Mouse (Mus musculus) right cerebral cortex, postnatal 36 days (tissue): ENCODE measurements around the gene 4930402F06Rik.

Source experiments
- DNase-seq, 2 experiments: peaks; one replicate each; pipeline ENCODE4 v3.0.0; 2022; ENCODE audit warnings: low spot score in 2 of 2, mixed read lengths in 1 of 2

The 4930402F06Rik gene

GRCm38 (mm10) chr2:35417231-35417630 is 20.3 kb upstream of the 4930402F06Rik start:
- DNase-seq = no peak

- no peak for DNase-seq
Measured at GRCm38 (mm10) chr2:35416473-35416872, 19.5 kb upstream of the 4930402F06Rik start.

GRCm38 (mm10) chr2:35412810-35413209 is 15.8 kb upstream of the 4930402F06Rik start:
- DNase-seq = no peak

DNA sequence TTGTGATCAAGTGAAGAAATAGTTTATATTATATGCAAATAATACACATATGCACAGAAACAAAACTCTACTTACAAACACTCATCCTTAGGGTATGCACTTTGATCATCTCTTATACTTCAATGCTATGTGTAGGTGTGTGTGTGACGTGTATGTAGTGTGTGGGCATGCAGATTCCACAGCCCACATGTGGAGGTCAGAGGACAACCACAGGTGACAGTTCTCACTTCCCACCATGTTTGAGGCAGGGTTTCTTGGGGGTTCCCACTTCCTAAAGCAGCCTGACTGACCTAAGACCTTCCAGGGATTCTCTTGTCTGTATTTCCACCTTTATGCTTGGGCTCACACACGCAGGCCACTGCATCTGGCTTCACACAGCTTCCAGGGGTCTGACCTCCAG is 15.3 kb upstream of the 4930402F06Rik start:
- no peak for DNase-seq

DNA sequence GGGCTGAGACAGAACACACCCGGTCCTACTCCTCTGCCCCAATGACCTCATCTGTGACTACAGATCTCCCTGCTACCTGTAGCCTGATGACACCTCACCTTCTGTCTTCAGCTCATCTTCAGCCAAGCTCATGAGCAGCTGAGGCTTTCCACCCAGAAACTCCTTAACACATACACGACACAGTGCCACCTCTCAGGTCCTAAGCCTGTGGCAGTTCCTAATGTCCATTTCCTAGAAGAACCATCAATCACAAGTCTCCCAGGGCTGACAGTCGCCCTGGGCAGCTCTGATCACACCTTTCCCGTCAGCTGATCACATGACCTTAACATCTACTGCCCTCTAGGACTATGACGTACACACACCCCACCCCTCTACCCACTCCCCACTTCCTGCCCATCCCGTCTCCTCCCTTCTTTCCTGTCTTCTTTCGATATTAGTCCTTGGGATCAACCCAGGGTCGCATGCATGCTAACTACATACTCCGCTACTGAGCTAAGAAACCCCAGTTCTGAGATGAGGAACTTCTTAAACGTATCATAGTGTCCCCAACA is 14.7 kb upstream of the 4930402F06Rik start:
- DNase-seq = no peak

GRCm38 (mm10) chr2:35409466-35409865 is 12.5 kb upstream of the 4930402F06Rik start:
- no peak for DNase-seq

DNA sequence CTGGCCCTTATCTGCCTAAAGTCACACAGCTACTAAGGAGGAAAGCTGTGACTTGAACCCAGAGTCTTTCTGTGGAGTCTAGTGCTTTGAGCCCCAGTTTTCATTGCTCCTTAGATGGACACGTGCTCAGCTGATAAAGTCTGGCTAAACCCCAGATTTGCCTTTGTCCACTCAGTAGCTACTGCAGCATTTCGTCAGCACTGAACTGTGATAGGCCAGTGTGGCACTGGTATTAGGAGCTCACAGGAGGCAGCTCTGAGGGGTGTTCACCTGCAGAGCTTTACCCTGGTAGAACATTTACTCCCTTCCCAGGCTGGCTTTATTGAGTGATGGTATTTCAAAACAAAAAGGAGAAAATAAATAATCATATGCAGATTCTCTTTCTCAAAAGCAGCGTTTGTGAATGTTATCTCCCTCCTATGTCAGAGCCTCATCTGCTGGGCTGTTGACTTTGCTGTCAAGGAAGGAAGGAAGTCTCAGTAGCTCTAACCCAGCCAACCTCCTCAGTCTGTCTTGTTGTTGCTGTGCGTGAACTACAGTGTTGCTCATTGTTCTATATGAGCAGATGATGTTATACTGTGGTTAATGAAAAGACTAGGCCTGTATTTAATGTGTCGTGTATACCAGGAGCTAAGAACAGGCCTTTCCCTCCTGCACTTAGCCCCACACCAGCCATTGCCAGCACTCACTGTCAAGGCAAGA is 11.6 kb upstream of the 4930402F06Rik start:
- no peak for DNase-seq

GRCm38 (mm10) chr2:35407878-35408277 is 10.9 kb upstream of the 4930402F06Rik start:
- no peak for DNase-seq

DNA sequence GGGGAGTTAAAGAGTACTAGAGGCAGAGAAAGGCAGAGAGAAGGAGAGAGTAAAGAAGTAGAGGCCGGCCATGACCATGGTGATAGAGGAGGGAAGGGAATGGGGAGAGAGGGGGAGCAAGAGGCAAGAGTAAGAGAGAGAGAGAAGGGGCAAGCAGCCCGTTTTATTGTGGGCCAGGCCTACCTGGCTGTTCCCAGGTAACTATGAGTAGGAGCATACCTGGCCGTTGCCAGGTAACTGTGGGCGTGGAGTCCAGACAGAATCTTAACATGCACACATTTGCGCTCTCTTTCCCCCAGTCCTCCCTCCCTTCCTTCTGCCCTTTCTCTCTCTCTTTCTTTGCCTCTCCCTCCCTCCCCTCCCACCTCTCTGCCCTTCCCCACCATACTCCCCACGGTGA is 10.3 kb upstream of the 4930402F06Rik start:
- no peak for DNase-seq

DNA sequence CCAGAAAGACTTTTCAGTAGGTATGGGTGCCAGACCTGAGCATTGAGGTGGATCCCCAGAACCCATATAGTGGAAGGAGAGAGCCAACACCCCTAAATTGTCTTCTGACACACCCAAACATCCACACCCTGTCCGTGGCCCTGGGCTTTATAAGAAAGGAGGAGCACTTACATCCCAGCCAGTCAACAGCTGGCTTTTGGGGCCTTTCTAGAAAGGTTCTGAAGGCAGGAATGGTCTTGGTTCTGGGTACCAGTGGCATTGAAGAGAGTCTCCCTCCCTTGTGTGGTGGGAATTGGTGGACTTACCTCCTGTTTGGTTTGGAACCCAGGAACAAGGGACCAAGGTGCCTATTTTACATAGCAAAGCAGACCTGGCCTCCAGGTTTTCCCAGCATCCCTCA is 9.6 kb upstream of the 4930402F06Rik start:
- no peak for DNase-seq

DNA sequence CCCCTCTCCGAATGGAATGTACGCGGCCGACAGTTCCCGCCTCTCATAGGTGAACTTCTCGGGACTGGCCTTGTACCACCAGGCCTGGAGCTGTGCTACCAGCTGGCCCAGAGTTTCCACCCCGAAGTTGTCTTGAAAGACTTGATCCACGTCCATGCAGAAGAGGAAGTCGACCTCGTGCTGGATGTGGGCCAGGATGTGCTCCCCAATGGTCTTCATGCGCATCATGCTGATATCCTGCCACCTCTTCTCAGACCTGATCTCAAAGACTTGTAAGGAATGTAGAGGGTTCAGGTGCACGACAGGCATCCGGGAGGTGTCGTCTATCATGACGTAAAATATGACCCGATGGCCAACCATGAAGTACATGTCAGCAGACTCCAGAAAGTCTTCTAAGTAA is 5.4 kb upstream of the 4930402F06Rik start:
- no peak for DNase-seq

GRCm38 (mm10) chr2:35400739-35401138 is 3.8 kb upstream of the 4930402F06Rik start:
- DNase-seq = no peak

DNA sequence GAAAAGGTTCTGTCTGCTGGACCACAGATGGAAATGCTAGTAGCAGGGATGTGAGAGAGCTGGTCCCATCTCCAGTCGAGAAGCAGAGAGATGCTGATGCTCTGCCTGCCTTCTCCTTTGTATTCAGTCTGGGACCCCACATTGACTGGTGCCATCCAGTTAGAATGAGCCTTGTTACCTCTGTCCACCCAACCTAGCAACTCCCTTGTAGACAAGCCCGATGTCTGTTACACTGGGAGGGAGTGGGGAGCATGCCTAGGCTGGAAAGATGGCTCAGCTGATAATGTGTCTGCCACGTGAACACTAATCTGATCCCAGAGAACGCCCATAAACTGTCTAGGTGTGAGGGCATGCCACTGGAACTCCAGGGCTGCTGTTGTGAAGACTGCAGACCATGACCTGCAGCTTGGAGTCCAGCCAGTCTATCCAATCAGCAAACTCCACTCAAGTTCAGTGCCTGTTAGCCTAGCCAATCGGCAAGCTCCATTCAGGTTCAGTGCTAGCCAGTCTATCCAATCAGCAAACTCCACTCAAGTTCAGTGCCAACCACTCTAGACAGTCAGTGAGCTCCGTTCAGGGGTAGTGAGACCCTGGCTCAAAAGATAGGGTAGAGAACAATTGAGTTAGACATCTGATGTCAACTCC is 1.3 kb upstream of the 4930402F06Rik start:
- DNase-seq = no peak

- DNase-seq = peak; percentile 40 to 41
Measured at GRCm38 (mm10) chr2:35397590-35398173, 707 bp upstream of the 4930402F06Rik start.

DNA sequence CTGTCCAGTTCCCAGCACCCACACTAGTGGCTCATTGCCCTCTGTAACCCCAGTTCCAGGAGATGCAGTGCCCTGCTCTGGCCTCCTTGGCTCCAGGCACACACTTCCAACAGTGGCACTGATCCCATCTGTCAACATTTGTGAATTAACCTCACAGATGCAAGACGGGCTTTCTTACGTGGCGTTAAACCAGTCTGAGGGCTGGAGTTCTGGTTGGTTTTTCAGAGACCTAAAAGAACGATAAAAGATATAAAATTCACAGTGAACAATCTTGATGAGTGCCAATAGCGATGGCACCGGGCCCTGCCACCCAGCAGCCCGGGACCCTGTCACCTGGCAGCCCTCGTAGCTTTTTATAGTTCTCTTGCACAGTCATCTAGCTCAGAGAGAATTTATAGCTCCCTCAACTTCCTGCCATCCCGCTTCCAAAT is 11.5 kb downstream of the 4930402F06Rik start:
- no peak for DNase-seq

DNA sequence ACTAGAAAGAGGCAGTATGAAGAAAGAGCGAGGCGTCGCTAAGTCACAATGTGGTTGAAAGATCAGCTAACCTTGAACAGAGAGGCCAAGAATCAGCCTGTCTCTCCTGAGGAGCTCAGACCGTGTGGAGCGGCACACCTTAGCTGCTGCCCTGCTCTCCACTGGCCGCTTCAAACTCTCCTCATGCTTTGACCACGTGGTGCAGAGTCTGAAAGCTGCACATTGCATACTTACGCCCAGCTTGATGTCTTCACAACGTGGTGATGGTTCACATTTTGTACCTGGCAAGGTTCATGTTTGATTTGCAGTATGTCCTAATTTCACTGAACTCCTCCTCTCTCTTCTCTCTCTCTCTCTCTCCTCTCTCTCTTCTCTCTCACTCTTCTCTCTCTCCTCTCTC is 17.7 kb downstream of the 4930402F06Rik start:
- no peak for DNase-seq

GRCm38 (mm10) chr2:35377600-35377999 is 19.4 kb downstream of the 4930402F06Rik start:
- no peak for DNase-seq

- DNase-seq = no peak
Measured at GRCm38 (mm10) chr2:35373003-35373402, 24.0 kb downstream of the 4930402F06Rik start.

GRCm38 (mm10) chr2:35370686-35371085 is 26.3 kb downstream of the 4930402F06Rik start:
- DNase-seq = no peak

- no peak for DNase-seq
Measured at GRCm38 (mm10) chr2:35367629-35368028, 29.3 kb downstream of the 4930402F06Rik start, which contains the start of gene 4930568D16Rik. 4930568D16Rik (minus strand) TSS chr2:35367729.

- DNase-seq = no peak
Measured at GRCm38 (mm10) chr2:35349184-35349583, 47.8 kb downstream of the 4930402F06Rik start.

GRCm38 (mm10) chr2:35345984-35346383 is 51.0 kb downstream of the 4930402F06Rik start:
- no peak for DNase-seq

DNA sequence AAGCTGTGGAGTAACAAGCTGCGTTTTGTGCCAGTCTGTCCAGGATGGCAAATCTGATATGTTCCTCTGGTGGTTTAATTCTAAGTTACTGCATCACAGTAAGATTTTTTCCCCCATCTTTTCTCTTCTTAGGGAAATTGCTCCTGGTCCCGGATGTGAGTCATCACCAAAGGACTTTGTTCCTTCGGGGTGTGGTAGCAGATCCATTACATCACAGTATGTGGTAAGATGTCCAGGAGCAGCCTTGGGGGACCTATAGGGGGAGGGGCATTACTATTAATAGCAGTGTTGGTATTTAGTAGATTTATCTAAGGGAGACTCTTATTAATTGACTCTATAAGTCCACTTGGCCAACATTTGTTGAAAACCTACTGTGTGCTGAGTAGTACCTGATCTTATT is 54.4 kb downstream of the 4930402F06Rik start:
- no peak for DNase-seq
